Mouse (Mus musculus) erythroblast, embryonic 14.5 days (primary cell): ENCODE results near the gene Dgkz.

ENCODE experiments used
- GATA1 ChIP-seq: IDR thresholded peaks from 2 replicates; pipeline ENCODE4 v1.6.1; 2012; ENCODE audit warnings: low read length, inconsistent platforms, mixed read lengths
- TAL1 ChIP-seq: IDR thresholded peaks from 3 replicates; pipeline ENCODE4 v1.6.1; 2012; ENCODE audit warnings: low read length, inconsistent platforms, mixed read lengths

- TF ChIP-seq TAL1: no peak
- TF ChIP-seq GATA1: no peak
Measured at GRCm38 (mm10) chr2:91939303-91939935, 36.2 kb downstream of the Dgkz start.
